Mouse (Mus musculus) kidney, adult 2 months (tissue): Measurements from ENCODE around the gene Aldh3a1.

Source experiments
- CTCF ChIP-seq: fragments of 200-500 bp; conservative IDR thresholded peaks from 2 replicates; pipeline ENCODE4 v1.5.1; 2011; ENCODE audit warnings: low read depth, mild to moderate bottlenecking, control low read depth, low read length, moderate library complexity, mixed read lengths; ENCODE audit not compliant: insufficient read depth, insufficient read length
- POLR2A ChIP-seq: fragments of 200-500 bp; IDR thresholded peaks from one replicate; pipeline ENCODE4 v1.6.1; 2011; ENCODE audit warnings: low read depth, low read length, control low read depth

DNA sequence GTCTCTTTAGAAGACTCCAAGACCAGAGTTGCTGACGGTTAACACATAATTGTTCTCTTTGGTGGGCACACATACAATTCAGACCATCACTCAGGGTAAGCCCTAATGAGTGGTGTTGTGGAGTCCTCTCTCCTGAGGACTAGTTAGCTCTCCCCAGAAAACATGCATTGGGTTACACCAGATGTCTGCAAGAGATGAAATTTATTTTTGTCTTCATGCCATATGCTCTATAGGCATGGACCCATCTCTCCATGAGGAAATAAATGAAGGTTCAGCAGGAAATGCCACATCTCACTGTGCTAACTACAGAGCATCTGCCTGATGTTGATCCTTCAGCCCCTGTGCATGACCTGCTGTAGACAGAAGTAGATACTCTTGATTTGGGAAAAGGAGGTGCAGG is 14.7 kb downstream of the Aldh3a1 start:
- TF ChIP-seq CTCF (no peak), POLR2A (no peak)
